Mouse (Mus musculus) olfactory bulb, adult 2 months (tissue): ENCODE measurements around the gene Dglucy. TPM values are rescaled to one million over a fixed set of nuclear protein-coding genes. Genes with fewer than 3 reads are reported as not detected.

Source experiments
- H3K27ac ChIP-seq: fragments of 200-500 bp; 2 replicates; pipeline ENCODE4 v1.5.1; 2012; ENCODE audit warnings: low read depth, low read length; ENCODE audit not compliant: insufficient read depth
- H3K4me1 ChIP-seq: fragments of 200-500 bp; 2 replicates; pipeline ENCODE4 v1.6.1; 2012; ENCODE audit warnings: low read length; ENCODE audit not compliant: control insufficient read depth, insufficient read depth
- H3K4me3 ChIP-seq: fragments of 200-500 bp; 2 replicates; pipeline ENCODE4 v1.5.1; 2012; ENCODE audit warnings: mild to moderate bottlenecking, low read depth, low read length, moderate library complexity; ENCODE audit not compliant: insufficient read depth
- CTCF ChIP-seq: fragments of 200-500 bp; IDR thresholded peaks from 2 replicates; pipeline ENCODE4 v1.5.1; 2012; ENCODE audit warnings: low read depth, mild to moderate bottlenecking, low read length, moderate library complexity; ENCODE audit not compliant: insufficient read depth
- POLR2A ChIP-seq: fragments of 200-500 bp; IDR thresholded peaks from 2 replicates; pipeline ENCODE4 v1.6.1; 2012; ENCODE audit warnings: mild to moderate bottlenecking, low read depth, low read length, moderate library complexity; ENCODE audit not compliant: insufficient read depth
- WGBS: fragments of 180-500 bp; shearing (Covaris S2); methylation state at CpG from one replicate; pipeline ENCODE4 v1.1.7; 2018; 5-methylcytosine and 5-hydroxymethylcytosine counted together
- polyA plus RNA-seq: library from polyadenylated mRNA; stranded (reverse); fragments of >200 nt; gene quantifications from 2 replicates; pipeline ENCODE4 v1.2.4, GENCODE M21; 2012; ENCODE audit warnings: low replicate concordance; ENCODE audit not compliant: missing spikeins, insufficient read depth, insufficient read length

Gene Dglucy
- not detected in 2 replicates for polyA plus RNA-seq

DNA sequence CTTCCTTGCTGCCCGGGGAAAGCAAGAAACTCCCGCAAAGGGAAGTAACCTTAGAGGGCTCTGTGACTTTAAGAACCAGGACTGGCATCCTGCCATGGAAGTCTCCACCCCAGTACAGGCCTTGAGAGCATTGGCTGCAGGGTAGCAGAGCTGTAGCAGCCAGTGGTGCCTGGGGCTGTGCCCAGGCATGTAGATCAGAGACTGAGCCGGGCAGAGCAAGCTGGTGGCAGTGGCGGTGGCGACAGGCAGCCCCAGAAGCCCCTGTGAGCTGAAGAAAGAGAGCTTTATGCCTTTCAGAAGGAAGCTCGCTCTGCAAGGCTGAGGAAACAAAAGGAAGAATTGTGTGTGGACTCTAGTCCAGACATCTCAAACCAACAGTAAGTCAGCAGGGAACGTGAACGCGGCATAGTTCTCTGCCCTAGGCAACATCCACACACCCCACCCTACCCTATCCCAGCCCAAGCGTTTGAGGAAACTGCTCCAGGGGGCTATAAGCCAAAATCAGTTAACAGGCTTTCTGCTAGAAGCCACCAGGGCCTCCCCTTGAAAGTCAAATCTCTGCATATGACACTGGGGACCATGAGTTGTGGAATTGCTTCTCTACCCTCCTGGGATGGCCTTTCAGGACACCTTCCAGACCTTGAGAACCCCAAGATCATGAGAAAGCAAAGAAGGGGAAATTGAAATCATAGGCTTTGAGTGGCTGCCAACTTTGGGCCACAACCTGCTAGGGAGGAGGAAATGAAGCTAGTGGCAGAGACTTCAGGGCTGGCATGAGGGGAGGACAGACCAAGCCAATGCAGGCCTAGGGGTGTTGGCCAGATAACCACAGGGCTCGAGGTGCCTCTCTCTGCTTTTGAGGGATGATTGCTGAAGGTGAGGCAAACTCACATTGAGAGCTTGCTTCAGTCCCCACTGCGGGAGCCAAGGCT, at the start of gene Dglucy:
Gene Dglucy (plus strand): TSS at position 124 of the 932 bp plus-strand sequence.
- H3K27ac ChIP-seq: peak within 1 kb of the TSS; percentile 86
- 14% methylated on average over 12 of the region's 12 CpGs for WGBS

DNA sequence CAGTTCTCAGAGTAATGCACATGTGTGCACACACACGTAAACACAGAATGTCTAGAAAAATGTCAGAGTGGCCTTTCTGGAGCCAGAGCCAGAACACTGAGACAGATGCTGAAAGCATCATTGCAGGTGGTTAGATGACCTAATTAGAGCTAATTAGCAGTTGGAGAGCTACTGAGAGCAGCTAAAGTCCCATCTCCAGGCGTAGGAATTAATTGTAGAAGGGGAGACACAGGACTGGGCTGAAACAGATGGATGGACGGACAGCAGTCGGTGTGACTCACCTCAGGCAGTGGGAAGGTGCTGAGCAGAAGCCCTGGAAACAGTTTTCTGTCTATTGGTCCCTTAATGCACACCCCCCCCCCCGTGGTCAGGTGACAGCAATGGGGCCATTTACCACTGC, 43.7 kb upstream of the Dglucy start:
- Histone ChIP-seq H3K4me3 (no peak overlapping the region), H3K27ac (no peak overlapping the region), H3K4me1 (peaks cover 2% of the 10 kb centered on the region; the same call in 1 of the 2 replicates)
- WGBS: 65% methylated on average over 5 of the region's 5 CpGs
- TF ChIP-seq POLR2A: no peak
- TF ChIP-seq CTCF: no peak

More for the DNA sequence above, at the start of gene Dglucy:
- TF ChIP-seq POLR2A (peak; percentile 77), CTCF (no peak)
- peak within 1 kb of the TSS; percentile 52 for H3K4me3 ChIP-seq
- H3K4me1 ChIP-seq: peaks cover 13% of the 10 kb centered on the region

DNA sequence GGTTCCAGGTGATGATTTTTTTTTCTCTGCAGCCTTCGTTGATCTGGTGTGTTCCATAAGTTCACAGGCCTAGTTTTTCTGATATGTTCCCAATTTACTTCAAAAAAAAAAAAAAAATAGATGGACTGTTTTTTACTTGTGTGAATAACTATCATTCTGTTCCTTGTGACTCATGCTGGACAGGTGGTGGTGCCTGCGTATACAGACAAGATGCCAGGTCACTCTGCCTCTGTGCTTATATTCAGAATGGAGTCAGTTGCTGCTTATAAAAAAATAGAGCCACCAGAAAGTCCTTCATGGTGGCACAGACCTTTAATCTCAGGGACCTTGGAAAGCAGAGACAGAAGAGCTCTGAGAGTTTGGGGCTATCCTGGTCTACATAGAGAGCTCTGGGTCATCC, 43.3 kb upstream of the Dglucy start:
- TF ChIP-seq POLR2A (no peak), CTCF (no peak)
- peaks cover 2% of the 10 kb centered on the region; the same call in 1 of the 2 replicates for H3K4me1 ChIP-seq
- 91% methylated on average over 2 of the region's 2 CpGs for WGBS
- no peak overlapping the region for H3K4me3 ChIP-seq
- no peak overlapping the region for H3K27ac ChIP-seq

DNA sequence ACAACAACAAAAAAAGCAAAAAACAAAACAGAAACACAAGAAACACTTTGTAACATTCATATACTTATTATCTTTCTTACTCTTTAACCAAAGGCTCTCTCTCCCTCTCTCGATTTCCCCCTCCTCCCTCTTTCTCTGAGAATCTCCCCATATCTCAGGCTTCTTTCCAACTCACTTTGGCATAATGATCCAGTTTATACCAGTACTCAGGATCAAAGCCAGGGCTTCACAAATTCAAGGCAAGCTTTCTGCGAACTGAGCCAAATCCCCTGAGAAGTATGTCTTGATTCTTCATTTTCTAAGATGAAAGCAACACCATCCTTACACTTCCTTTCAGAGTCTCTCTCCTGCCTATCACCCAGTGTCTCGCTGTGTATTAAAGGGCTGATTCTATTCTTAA, 40.4 kb upstream of the Dglucy start:
- TF ChIP-seq POLR2A (no peak), CTCF (no peak)
- Histone ChIP-seq H3K4me3 (no peak overlapping the region), H3K4me1 (peaks cover 2% of the 10 kb centered on the region; the same call in 1 of the 2 replicates), H3K27ac (no peak overlapping the region)
- WGBS: 29% methylated on average over 3 of the region's 3 CpGs

DNA sequence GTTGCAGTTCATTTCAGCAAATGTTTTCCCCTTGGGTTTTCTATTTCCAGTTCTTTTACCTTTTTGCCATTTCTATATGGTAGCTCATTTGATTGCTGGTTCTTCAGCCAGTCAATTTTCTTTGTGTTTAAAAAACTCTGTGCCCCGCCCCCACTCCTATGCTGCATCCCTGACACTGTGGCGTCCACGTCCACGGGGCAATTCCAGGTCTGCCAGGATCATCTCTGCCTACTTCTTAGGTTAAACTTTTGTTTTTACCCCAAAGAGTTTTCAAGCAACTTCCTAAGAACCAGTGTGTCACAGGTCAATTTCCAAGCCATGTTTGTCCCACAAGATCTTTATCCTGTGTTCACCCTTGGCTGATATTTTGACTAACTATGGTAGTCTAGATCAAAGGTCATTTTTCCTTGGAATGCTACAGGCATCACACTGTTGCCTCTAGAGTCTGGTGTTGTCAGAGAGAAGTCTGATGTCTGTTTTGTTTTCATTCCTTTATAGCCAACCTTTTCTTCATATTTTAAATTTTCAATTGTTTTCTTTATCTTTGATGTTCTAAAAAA, 39.8 kb upstream of the Dglucy start:
- 82% methylated on average over 4 of the region's 4 CpGs for WGBS
- no peak overlapping the region for H3K4me3 ChIP-seq
- H3K27ac ChIP-seq: no peak overlapping the region
- H3K4me1 ChIP-seq: peaks cover 2% of the 10 kb centered on the region; the same call in 1 of the 2 replicates
- no peak for TF ChIP-seq POLR2A
- TF ChIP-seq CTCF: no peak

DNA sequence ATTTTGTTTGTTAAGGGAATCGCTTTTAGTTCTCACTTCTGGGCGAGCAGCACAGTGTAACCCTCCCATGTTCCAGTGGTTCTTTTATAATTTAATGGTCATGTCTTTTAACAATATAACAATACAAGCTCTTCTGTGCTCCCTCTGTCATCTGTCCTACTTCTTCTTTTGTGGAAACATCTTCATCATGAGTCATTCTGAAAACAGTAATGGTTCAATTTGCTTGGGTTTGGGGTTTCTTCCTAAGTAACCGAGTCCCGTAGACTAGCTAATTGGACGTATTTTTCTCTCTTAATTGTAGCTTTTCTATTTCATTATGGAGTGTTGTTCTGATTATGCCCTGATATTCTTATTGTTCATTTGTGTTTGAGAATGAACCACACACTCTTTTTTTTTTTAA, 38.5 kb upstream of the Dglucy start:
- TF ChIP-seq CTCF: no peak
- no peak for TF ChIP-seq POLR2A
- Histone ChIP-seq H3K4me3 (no peak overlapping the region), H3K4me1 (no peaks in the 10 kb centered on the region), H3K27ac (no peak overlapping the region)
- 49% methylated on average over 5 of the region's 5 CpGs for WGBS

DNA sequence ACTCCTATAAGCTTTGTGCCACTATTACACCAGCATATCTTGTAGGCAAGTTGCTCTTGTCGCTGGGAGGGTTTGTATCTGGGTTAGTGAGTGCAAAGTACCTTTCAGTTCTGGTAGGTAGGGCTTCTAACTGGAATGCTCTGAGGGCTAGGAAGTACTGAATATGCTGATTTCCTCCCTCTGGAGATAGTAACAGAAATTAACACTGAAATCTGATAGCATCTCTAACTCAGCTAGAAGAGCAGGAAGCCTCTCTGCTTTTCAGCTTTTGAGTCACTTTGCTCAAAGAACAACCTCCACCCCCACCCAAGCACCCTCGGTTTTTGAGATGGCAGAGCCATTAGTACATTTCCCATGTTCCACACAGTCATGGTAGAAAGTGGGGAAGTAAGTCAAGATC, 36.4 kb upstream of the Dglucy start:
- Histone ChIP-seq H3K27ac (no peak overlapping the region), H3K4me1 (no peaks in the 10 kb centered on the region), H3K4me3 (no peak overlapping the region)
- WGBS: 65% methylated on average over 2 of the region's 2 CpGs
- no peak for TF ChIP-seq CTCF
- no peak for TF ChIP-seq POLR2A

DNA sequence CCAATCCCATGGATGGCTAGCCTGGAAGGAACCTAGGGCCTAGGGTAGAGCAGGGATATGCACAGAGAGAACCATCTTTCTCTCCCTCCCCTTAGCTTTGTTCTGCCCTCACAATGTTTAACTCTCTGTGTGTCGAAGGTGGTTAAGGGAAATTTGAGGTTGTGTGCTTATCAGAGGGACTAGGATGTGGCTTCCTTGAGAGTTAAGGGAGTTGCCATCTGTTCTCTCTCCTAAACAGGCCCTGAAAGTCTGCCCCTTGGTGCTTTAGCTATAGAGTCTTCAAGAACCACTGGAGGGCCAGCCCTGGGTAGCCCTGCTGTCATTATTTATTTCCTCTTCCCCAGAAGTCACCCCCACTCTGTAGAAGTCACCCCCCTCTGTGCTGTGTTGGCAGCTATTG, 25.9 kb upstream of the Dglucy start:
- 88% methylated on average over 1 of the region's 1 CpGs for WGBS

DNA sequence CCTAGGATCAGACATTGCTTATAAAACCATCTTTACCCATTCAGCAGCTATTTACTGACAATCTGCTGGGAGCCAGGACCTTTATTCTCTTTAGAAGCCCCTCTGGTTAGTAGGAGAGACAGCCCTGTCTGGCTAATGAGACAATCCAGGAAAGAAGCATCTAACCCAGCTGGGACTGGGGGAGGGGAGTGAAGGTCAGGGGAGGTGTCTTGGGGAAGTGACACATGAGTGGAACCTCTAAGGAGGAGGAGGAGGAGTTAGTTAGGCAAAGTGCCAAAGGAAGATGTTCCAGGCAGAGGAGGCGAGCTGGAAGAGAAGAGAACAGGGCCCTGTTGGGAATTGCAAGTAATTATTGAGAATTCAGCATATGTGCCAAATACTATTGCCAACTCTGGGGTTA, 25.1 kb upstream of the Dglucy start:
- Histone ChIP-seq H3K27ac (no peak overlapping the region), H3K4me1 (no peaks in the 10 kb centered on the region), H3K4me3 (no peak overlapping the region)
- 47% methylated on average over 1 of the region's 1 CpGs for WGBS
- no peak for TF ChIP-seq CTCF
- no peak for TF ChIP-seq POLR2A

More for the DNA sequence above, 25.9 kb upstream of the Dglucy start:
- H3K4me3 ChIP-seq: no peak overlapping the region
- TF ChIP-seq POLR2A (no peak), CTCF (no peak)
- no peak overlapping the region for H3K27ac ChIP-seq
- H3K4me1 ChIP-seq: no peaks in the 10 kb centered on the region
